Mouse (Mus musculus): ENCODE results near the gene Cwc25. TPM values are rescaled to one million over a fixed set of nuclear protein-coding genes. Genes with fewer than 3 reads are reported as not detected.

Gene Cwc25
- polyA plus RNA-seq, 1 experiment from 2014 or later: 15.1 TPM

- H3K4me2 ChIP-seq (replicated peaks; ENCODE audit: low read depth, low read length): no peak overlapping the region
- H3K9ac ChIP-seq (replicated peaks; ENCODE audit: low read length): no peak overlapping the region
- no peaks in the 10 kb centered on the region for H3K4me1 ChIP-seq (ENCODE audit: insufficient read depth, low read length)
- 93% methylated on average over 1 of the region's 1 CpGs for WGBS
- no peaks in the 10 kb centered on the region for H3K9me3 ChIP-seq (ENCODE audit: low read length)
- H3K4me3 ChIP-seq (ENCODE audit: low read length): no peak overlapping the region
- H3K36me3 ChIP-seq (ENCODE audit: insufficient read depth, low read length): peaks cover 62% of the 10 kb centered on the region
- H3K27ac ChIP-seq (ENCODE audit: low read length): no peak overlapping the region
- no peak for ATAC-seq (ENCODE audit: low FRiP score, low TSS enrichment)
- H3K27me3 ChIP-seq (ENCODE audit: insufficient read depth, low read length): no peaks in the 10 kb centered on the region
Measured at GRCm38 (mm10) chr11:97758125-97758524, 8.2 kb downstream of the Cwc25 start.

GRCm38 (mm10) chr11:97753277-97753676 lies 13.1 kb downstream of the Cwc25 start:
- Histone ChIP-seq H3K27me3 (ENCODE audit: insufficient read depth, low read length) (no peaks in the 10 kb centered on the region), H3K9me3 (ENCODE audit: low read length) (no peaks in the 10 kb centered on the region), H3K27ac (ENCODE audit: low read length) (no peak overlapping the region), H3K36me3 (ENCODE audit: insufficient read depth, low read length) (peaks cover 80% of the 10 kb centered on the region), H3K4me2 (replicated peaks; ENCODE audit: low read depth, low read length) (no peak overlapping the region), H3K4me1 (ENCODE audit: insufficient read depth, low read length) (no peaks in the 10 kb centered on the region), H3K9ac (replicated peaks; ENCODE audit: low read length) (no peak overlapping the region), H3K4me3 (ENCODE audit: low read length) (no peak overlapping the region)
- ATAC-seq (ENCODE audit: low FRiP score, low TSS enrichment): no peak
- 93% methylated on average over 8 of the region's 8 CpGs for WGBS

GRCm38 (mm10) chr11:97748496-97748895 lies 17.9 kb downstream of the Cwc25 start:
- Histone ChIP-seq H3K27ac (ENCODE audit: low read length) (no peak overlapping the region), H3K4me2 (replicated peaks; ENCODE audit: low read depth, low read length) (no peak overlapping the region), H3K9ac (replicated peaks; ENCODE audit: low read length) (no peak overlapping the region), H3K4me1 (ENCODE audit: insufficient read depth, low read length) (peaks cover 5% of the 10 kb centered on the region), H3K27me3 (ENCODE audit: insufficient read depth, low read length) (no peaks in the 10 kb centered on the region), H3K9me3 (ENCODE audit: low read length) (no peaks in the 10 kb centered on the region), H3K4me3 (ENCODE audit: low read length) (no peak overlapping the region), H3K36me3 (ENCODE audit: insufficient read depth, low read length) (peaks cover 58% of the 10 kb centered on the region)
- WGBS: 89% methylated on average over 5 of the region's 5 CpGs
- ATAC-seq (ENCODE audit: low FRiP score, low TSS enrichment): no peak

DNA sequence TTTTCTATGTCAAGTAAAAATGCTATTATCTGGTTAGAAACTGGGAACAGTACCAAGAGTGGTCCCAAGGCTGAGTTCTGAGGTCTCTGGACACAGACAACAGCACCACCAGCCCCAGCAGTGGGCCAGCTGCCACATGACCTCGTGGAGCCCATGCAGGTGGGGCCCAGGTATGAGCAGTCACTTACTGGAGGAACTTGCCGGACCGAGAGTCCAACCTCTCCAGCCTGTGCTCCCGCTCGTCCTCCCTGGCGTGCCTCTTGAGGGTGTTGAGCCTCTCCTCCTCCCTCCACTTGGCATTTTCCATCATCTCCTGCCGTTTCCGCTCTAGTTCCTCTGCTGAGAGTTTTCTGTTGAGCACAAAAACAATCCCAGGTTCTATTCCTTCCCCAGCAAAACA lies 18.6 kb downstream of the Cwc25 start:
- Histone ChIP-seq H3K4me1 (ENCODE audit: insufficient read depth, low read length) (peaks cover 12% of the 10 kb centered on the region), H3K4me2 (replicated peaks; ENCODE audit: low read depth, low read length) (no peak overlapping the region), H3K9ac (replicated peaks; ENCODE audit: low read length) (no peak overlapping the region), H3K27ac (ENCODE audit: low read length) (no peak overlapping the region), H3K27me3 (ENCODE audit: insufficient read depth, low read length) (no peaks in the 10 kb centered on the region), H3K9me3 (ENCODE audit: low read length) (no peaks in the 10 kb centered on the region), H3K4me3 (ENCODE audit: low read length) (no peak overlapping the region), H3K36me3 (ENCODE audit: insufficient read depth, low read length) (peaks cover 50% of the 10 kb centered on the region)
- no peak for ATAC-seq (ENCODE audit: low FRiP score, low TSS enrichment)
- WGBS: 91% methylated on average over 8 of the region's 8 CpGs

DNA sequence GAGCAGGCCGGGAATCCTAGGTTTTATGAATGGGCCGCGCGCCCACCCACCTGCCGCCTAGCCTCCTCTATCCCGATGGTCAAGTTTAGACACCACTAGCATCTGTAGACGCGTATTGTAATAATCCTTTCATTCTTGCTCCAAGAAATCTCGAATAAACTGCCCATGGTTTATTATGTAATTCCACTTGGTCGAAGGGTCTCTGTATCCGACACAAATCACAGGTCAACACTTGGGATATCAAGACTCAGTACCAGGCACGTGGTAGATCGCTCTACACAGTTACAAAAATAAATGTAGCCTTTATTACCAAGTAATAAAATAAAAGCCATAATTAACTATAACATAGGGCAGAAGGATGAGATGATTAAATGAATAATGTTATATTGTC lies 21.0 kb downstream of the Cwc25 start:
- WGBS: 10% methylated on average over 13 of the region's 13 CpGs
- Histone ChIP-seq H3K4me3 (ENCODE audit: low read length) (peak overlapping the region; percentile 64), H3K36me3 (ENCODE audit: insufficient read depth, low read length) (peaks cover 30% of the 10 kb centered on the region; the same call in 1 of the 2 replicates), H3K4me2 (replicated peaks; ENCODE audit: low read depth, low read length) (peak overlapping the region; percentile 55), H3K27ac (ENCODE audit: low read length) (no peak overlapping the region), H3K4me1 (ENCODE audit: insufficient read depth, low read length) (peaks cover 24% of the 10 kb centered on the region), H3K9ac (replicated peaks; ENCODE audit: low read length) (no peak overlapping the region), H3K27me3 (ENCODE audit: insufficient read depth, low read length) (no peaks in the 10 kb centered on the region), H3K9me3 (ENCODE audit: low read length) (no peaks in the 10 kb centered on the region)
- ATAC-seq (ENCODE audit: low FRiP score, low TSS enrichment): 0 out of 2 replicates have a peak, but pooled peaks have one; percentile 11

DNA sequence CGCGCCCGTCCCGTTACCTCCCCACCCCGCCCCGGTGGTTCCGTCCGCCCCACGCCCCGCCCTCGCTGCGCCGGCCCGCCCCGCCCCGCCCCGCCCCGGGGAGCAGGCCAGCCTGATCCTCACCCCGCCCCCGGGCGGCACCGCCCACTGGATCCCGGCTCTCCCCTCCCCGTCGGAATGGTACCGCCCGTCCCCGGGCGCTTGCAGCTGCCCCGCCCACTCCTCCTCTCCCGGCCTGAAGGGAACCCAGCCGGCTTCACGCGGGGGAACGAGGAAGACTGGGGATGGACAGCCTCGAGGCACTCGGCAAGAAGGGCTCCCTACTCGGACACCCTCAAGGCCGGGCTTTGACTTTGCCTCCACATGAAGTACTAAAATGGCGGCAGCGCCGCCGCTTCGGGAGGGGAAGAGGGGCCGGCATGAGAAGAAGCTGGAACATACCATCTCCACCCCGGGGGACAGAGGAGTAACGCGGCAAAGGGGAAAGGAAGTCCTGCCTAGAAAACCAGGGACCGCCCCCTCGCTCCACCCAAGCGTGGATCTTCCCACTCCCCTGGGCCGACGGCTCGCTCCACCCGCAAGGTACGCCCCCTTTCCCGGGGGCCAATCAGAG lies 21.5 kb downstream of the Cwc25 start:
- peak overlapping the region; percentile 87 for H3K4me2 ChIP-seq (replicated peaks; ENCODE audit: low read depth, low read length)
- no peaks in the 10 kb centered on the region for H3K27me3 ChIP-seq (ENCODE audit: insufficient read depth, low read length)
- no peaks in the 10 kb centered on the region for H3K9me3 ChIP-seq (ENCODE audit: low read length)
- peaks cover 25% of the 10 kb centered on the region; the same call in 1 of the 2 replicates for H3K36me3 ChIP-seq (ENCODE audit: insufficient read depth, low read length)
- peak; percentile 96 for ATAC-seq (ENCODE audit: low FRiP score, low TSS enrichment)
- H3K4me1 ChIP-seq (ENCODE audit: insufficient read depth, low read length): peaks cover 29% of the 10 kb centered on the region
- H3K27ac ChIP-seq (ENCODE audit: low read length): peak overlapping the region; percentile 96
- H3K4me3 ChIP-seq (ENCODE audit: low read length): peak overlapping the region; percentile 64
- peak overlapping the region; percentile 88 for H3K9ac ChIP-seq (replicated peaks; ENCODE audit: low read length)
- WGBS: 0% methylated on average over 46 of the region's 57 CpGs

DNA sequence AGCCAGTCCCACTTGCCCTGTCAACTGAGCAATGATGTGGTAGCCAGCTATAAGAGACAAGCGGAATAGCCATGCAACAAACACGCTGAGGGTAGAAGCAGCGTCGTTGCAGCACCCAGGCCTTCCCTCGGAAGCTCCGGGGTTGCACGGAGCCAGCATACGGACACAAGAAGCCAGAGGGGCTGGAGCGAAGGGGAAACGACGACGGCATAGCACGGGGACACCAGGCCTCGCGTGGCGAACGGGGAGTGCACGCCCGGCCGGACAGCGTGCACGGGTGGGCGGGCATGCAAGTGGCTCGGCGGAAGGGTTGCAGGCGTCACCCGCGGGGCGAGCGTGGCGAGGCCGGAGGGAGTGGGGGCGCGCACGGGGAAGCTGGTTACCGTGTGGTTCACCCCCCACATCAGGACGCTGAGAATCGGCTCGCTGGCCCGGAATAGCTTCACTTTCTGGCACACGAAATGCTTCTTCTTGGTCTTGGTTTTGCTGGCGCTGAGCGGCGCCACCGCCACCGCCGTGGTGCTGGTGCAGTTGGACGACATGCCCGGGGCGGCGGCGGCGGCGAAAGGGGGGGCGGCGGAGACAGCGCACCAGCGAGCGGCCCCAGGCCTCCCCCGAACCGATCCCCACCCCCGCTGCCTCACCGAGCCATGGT lies 22.2 kb downstream of the Cwc25 start, which contains the start of gene Pip4k2b:
TSS of gene Pip4k2b (minus strand) at position 642 of the 655 bp plus-strand sequence.
- Histone ChIP-seq H3K27ac (ENCODE audit: low read length) (peak within 1 kb of the TSS; percentile 96), H3K36me3 (ENCODE audit: insufficient read depth, low read length) (peaks cover 21% of the 10 kb centered on the region; the same call in 1 of the 2 replicates), H3K4me1 (ENCODE audit: insufficient read depth, low read length) (peaks cover 34% of the 10 kb centered on the region), H3K9me3 (ENCODE audit: low read length) (no peaks in the 10 kb centered on the region), H3K27me3 (ENCODE audit: insufficient read depth, low read length) (no peaks in the 10 kb centered on the region), H3K4me3 (ENCODE audit: low read length) (peak within 1 kb of the TSS; percentile 64), H3K4me2 (replicated peaks; ENCODE audit: low read depth, low read length) (peak within 1 kb of the TSS; percentile 87), H3K9ac (replicated peaks; ENCODE audit: low read length) (peak within 1 kb of the TSS; percentile 88)
- under 1% methylated on average over 60 of the region's 63 CpGs for WGBS
- ATAC-seq (ENCODE audit: low FRiP score, low TSS enrichment): peak; percentile 30; the same call in 1 of the 2 replicates

- Histone ChIP-seq H3K4me3 (ENCODE audit: low read length) (peak overlapping the region; percentile 64), H3K9me3 (ENCODE audit: low read length) (no peaks in the 10 kb centered on the region)
- 22% methylated on average over 9 of the region's 9 CpGs for WGBS
Measured at GRCm38 (mm10) chr11:97743423-97743822, 22.9 kb downstream of the Cwc25 start.

GRCm38 (mm10) chr11:97742591-97742990 lies 23.8 kb downstream of the Cwc25 start:
- Histone ChIP-seq H3K4me3 (ENCODE audit: low read length) (no peak overlapping the region), H3K4me2 (replicated peaks; ENCODE audit: low read depth, low read length) (peak overlapping the region; percentile 87), H3K27me3 (ENCODE audit: insufficient read depth, low read length) (no peaks in the 10 kb centered on the region), H3K27ac (ENCODE audit: low read length) (no peak overlapping the region), H3K9ac (replicated peaks; ENCODE audit: low read length) (peak overlapping the region; percentile 88; the same call in 1 of the 2 replicates), H3K9me3 (ENCODE audit: low read length) (no peaks in the 10 kb centered on the region), H3K36me3 (ENCODE audit: insufficient read depth, low read length) (peaks cover 7% of the 10 kb centered on the region; the same call in 1 of the 2 replicates), H3K4me1 (ENCODE audit: insufficient read depth, low read length) (peaks cover 37% of the 10 kb centered on the region)
- ATAC-seq (ENCODE audit: low FRiP score, low TSS enrichment): no peak
- WGBS: 77% methylated on average over 9 of the region's 9 CpGs

More at GRCm38 (mm10) chr11:97743423-97743822, 22.9 kb downstream of the Cwc25 start:
- no peak for ATAC-seq (ENCODE audit: low FRiP score, low TSS enrichment)
- H3K4me1 ChIP-seq (ENCODE audit: insufficient read depth, low read length): peaks cover 34% of the 10 kb centered on the region
- peaks cover 16% of the 10 kb centered on the region; the same call in 1 of the 2 replicates for H3K36me3 ChIP-seq (ENCODE audit: insufficient read depth, low read length)
- peak overlapping the region; percentile 88 for H3K9ac ChIP-seq (replicated peaks; ENCODE audit: low read length)
- H3K27ac ChIP-seq (ENCODE audit: low read length): peak overlapping the region; percentile 77; the same call in 1 of the 2 replicates
- H3K4me2 ChIP-seq (replicated peaks; ENCODE audit: low read depth, low read length): peak overlapping the region; percentile 87
- H3K27me3 ChIP-seq (ENCODE audit: insufficient read depth, low read length): no peaks in the 10 kb centered on the region

DNA sequence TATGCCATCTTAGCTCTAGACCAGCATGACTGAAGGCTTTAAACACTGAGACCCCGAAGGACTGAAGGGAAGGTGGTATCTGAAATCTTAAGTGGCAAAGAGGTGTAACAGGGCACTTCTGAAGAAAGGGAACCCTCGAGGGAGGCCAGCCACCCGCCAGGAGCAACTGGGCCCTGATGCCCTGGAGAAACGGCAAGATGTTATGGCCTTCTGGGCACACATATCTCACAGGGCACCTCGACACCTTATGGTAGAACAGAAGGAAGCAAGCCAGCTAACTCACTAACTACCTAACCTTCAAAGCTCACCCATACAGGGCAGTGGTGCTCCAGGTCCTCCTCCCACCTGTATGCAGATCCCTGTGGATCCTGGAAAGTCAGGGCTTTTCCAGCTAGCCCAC lies 24.2 kb downstream of the Cwc25 start:
- Histone ChIP-seq H3K4me1 (ENCODE audit: insufficient read depth, low read length) (peaks cover 38% of the 10 kb centered on the region), H3K36me3 (ENCODE audit: insufficient read depth, low read length) (peaks cover 6% of the 10 kb centered on the region; the same call in 1 of the 2 replicates), H3K27me3 (ENCODE audit: insufficient read depth, low read length) (no peaks in the 10 kb centered on the region), H3K4me2 (replicated peaks; ENCODE audit: low read depth, low read length) (no peak overlapping the region), H3K9me3 (ENCODE audit: low read length) (no peaks in the 10 kb centered on the region), H3K4me3 (ENCODE audit: low read length) (no peak overlapping the region), H3K27ac (ENCODE audit: low read length) (no peak overlapping the region), H3K9ac (replicated peaks; ENCODE audit: low read length) (no peak overlapping the region)
- 88% methylated on average over 5 of the region's 5 CpGs for WGBS
- ATAC-seq (ENCODE audit: low FRiP score, low TSS enrichment): no peak

All from kidney, embryonic 16.5 days (tissue).